Mouse (Mus musculus) left cerebral cortex, adult 9 months (tissue): ENCODE results near the gene Carns1.

Experiments used
- DNase-seq, 2 experiments: peaks; one replicate each; pipeline ENCODE4 v3.0.0; 2022; ENCODE audit warnings: low spot score in 2 of 2

Gene Carns1

DNA sequence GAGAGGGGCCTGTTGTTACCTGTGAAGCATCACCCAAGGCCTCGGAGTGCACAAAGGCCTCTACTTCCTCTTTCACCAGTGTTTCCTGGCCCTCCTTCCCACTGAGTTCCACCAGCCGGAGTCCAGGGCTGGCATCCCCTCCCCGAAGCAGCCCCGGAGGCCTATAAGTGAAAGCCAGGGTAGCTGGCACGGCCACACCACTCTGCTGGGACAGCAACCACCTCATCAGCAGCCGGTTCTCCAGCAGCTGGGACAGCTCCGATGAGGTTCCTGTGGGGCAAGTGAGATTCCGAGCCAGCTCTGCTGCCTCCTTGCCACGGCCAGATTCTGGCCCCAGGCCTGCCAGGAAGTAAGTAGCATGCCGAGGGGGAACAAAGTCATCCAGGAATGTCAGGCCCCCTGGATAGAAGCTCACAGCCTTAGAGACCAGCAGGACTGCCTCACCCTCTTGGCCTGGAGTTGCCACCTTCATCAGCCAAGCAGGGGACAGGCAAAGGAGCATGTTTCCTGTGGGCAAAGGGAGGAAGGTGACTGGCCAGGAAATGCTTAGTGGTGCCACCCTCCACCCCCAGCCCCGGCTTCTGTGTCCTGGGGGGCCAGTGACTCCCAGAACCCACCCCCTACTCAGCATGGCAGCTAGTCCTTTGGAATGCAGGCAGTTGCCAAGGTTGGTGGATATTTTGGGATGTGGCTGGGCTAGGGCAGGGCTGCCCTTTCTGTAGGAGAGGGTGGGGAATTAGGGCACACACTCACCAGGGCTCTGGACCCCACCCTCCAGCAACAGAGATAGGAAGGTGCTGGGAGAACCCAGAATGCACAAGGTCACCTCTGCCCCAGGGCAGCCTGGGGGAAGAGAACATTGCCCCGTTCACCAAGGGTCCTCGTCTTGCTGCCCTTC is 3.6 kb downstream of the Carns1 start:
- no peak for DNase-seq

DNA sequence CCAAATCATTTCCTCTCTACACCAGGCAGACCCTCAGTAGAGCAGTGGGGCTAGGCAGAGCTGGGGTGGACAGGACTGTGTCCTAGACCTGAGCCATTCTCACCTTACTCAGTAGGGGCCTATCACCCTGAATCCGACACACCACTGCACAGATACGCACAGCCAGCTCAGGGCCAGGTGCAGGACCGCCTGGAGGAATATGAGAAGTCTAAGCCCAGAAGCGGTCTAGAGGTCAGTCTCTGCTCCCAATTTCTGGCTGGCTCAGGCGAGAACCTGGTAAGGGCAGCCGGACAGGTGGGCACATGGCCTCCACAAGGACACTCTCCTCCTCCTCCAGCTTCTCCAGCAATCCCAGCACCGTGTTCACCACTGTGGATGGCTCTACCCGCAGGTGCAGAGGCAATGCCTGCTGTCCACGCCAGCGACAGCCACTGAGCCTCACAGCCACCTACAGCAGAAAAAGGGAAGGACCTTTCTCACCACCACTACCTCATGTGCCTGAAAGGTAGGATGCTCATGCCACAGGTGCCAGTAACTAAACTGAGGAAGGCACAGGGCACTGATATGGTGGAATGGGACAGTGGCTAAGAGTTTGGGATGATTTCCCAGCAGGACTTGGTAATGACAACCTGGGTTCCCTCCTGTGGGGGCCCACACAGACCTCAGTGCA is 4.4 kb downstream of the Carns1 start:
- no peak for DNase-seq

- no peak for DNase-seq
Measured at GRCm38 (mm10) chr19:4169810-4170209, 5.5 kb downstream of the Carns1 start.

DNA sequence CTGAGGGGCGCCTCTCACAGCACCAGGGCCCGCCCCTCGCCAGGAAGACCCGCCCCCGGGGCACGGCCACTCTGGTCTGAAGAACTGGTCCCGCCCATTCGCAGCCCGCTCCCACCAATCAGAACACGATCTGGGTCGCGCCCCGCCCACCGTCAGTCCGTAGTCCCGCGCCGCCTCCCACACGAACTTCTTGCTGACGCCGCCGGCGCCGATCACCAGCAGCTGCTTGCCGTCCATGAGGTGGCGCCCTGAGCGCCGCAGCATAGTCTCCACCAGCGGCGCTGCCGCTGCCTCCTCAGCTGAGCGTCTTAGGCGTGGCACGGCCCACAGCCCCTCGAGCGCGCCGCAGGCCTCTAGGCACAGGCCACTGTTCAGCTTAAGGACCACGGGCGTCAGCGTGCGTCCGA is 5.9 kb downstream of the Carns1 start:
- peak; percentile 98 to 100 for DNase-seq

GRCm38 (mm10) chr19:4166678-4167476 is 8.4 kb downstream of the Carns1 start:
- no peak for DNase-seq

GRCm38 (mm10) chr19:4164721-4165120 is 10.6 kb downstream of the Carns1 start:
- no peak for DNase-seq

DNA sequence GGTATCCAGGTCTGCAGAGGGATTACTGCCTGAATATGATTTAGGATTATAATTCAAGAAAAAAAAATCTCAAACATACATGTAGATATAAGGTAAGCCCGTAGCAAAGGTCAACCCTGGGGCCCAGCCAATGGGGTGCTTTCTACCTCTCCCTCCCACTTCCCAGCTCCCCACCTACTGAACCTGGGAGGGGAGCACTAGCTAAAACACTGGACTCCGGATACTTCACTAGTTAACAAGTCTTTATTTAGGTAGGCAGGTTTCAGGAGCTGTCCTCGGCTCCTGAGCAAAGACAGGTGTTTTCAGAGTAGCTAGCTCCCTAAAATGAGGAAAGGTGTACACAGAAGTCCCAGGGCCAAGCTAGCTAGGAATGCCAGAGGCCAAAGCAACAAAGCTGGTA is 11.2 kb downstream of the Carns1 start:
- DNase-seq: no peak

GRCm38 (mm10) chr19:4163543-4163887 is 11.8 kb downstream of the Carns1 start:
- DNase-seq: no peak

- DNase-seq: peak; percentile 94 to 98
Measured at GRCm38 (mm10) chr19:4162646-4163542, 12.4 kb downstream of the Carns1 start, which contains the start of gene Rps6kb2. Gene Rps6kb2 (minus strand): TSS chr19:4163354.

GRCm38 (mm10) chr19:4159049-4159448 is 16.2 kb downstream of the Carns1 start:
- no peak for DNase-seq

GRCm38 (mm10) chr19:4156771-4157170 is 18.5 kb downstream of the Carns1 start:
- DNase-seq: no peak

- DNase-seq: no peak
Measured at GRCm38 (mm10) chr19:4156073-4156579, 19.2 kb downstream of the Carns1 start.

- DNase-seq: no peak
Measured at GRCm38 (mm10) chr19:4155223-4156072, 19.8 kb downstream of the Carns1 start.

GRCm38 (mm10) chr19:4154437-4155222 is 20.6 kb downstream of the Carns1 start:
- no peak for DNase-seq

GRCm38 (mm10) chr19:4153232-4153654 is 22.0 kb downstream of the Carns1 start, which contains the start of gene Ptprcap:
Gene Ptprcap (plus strand): TSS chr19:4153604.
- no peak for DNase-seq

GRCm38 (mm10) chr19:4152445-4153231 is 22.6 kb downstream of the Carns1 start:
- no peak for DNase-seq

GRCm38 (mm10) chr19:4151898-4152297 is 23.4 kb downstream of the Carns1 start:
- DNase-seq: no peak

DNA sequence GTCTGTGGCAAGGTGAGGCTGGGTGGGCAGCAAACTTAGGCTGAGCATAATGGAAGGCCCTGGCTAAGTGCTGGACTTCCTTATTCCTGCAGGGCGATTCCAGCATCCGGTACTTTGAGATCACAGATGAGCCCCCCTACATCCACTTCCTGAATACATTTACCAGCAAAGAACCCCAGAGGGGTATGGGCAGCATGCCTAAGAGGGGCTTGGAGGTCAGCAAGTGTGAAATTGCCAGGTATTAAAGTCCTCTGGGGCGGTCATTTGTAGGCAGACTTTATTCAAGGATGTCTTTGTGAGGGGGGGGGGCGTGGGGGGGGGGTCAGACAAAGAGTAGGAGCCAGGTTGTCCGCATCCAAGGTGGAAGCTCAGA is 23.8 kb downstream of the Carns1 start:
- no peak for DNase-seq
